ENCODE assay signal across 8 mouse cellular contexts in genomic region chr10:125538316-125538715, GRCm38 (mm10).
DNase-seq lines count a peak whose midpoint lies in the region; ATAC-seq lines count a peak whose summit lies in the region.

No protein-coding gene starts in this region.

- H3K27ac ChIP-seq in intestine, embryonic 15.5 days, result no peak overlapping the region
- no peak overlapping the region for H3K27ac ChIP-seq in intestine, embryonic 16.5 days (ENCODE audit: low read length)
- no peak overlapping the region for H3K27ac ChIP-seq in forebrain, embryonic 13.5 days

- 0 out of 2 replicates have a peak, but pooled peaks have one; percentile 47 for ATAC-seq in intestine, embryonic 15.5 days
- no peak for ATAC-seq in intestine, embryonic 16.5 days
- peak; percentile 75; the same call in 1 of the 2 replicates for ATAC-seq in forebrain, embryonic 13.5 days
- peak; percentile 76 for ATAC-seq in megakaryocyte, adult 5-6 weeks (ENCODE audit: poor library complexity, severe bottlenecking)

- WGBS in intestine, embryonic 15.5 days, result 29% methylated on average over 1 of the region's 1 CpGs
- WGBS in intestine, embryonic 16.5 days, result 41% methylated on average over 1 of the region's 1 CpGs
- 47% methylated on average over 1 of the region's 1 CpGs for WGBS in forebrain, embryonic 13.5 days

- H3K9me3 ChIP-seq in intestine, embryonic 15.5 days, result no peaks in the 10 kb centered on the region
- no peaks in the 10 kb centered on the region for H3K9me3 ChIP-seq in intestine, embryonic 16.5 days (ENCODE audit: control insufficient read depth, low read length)
- H3K9me3 ChIP-seq in forebrain, embryonic 13.5 days (replicated peaks), result no peaks in the 10 kb centered on the region

- H3K9ac ChIP-seq in intestine, embryonic 15.5 days, result no peak overlapping the region
- no peak overlapping the region for H3K9ac ChIP-seq in intestine, embryonic 16.5 days (ENCODE audit: low read depth, low read length)
- no peak overlapping the region for H3K9ac ChIP-seq in forebrain, embryonic 13.5 days

- DNase-seq in 3T3-L1 (ENCODE audit: low read depth, low spot score) (peak; percentile 6), MN1 (ENCODE audit: low spot score) (peak; percentile 14)
- no peak for DNase-seq in frontal cortex, postnatal 25 days (ENCODE audit: low spot score in 2 of 2)
- DNase-seq in spleen, postnatal 36 days (ENCODE audit: low spot score in 2 of 2), result no peak

- no peak overlapping the region for H3K4me3 ChIP-seq in intestine, embryonic 15.5 days (replicated peaks)
- H3K4me3 ChIP-seq in intestine, embryonic 16.5 days (ENCODE audit: low read length), result no peak overlapping the region
- no peak overlapping the region for H3K4me3 ChIP-seq in forebrain, embryonic 13.5 days

- H3K36me3 ChIP-seq in intestine, embryonic 15.5 days, result no peaks in the 10 kb centered on the region
- no peaks in the 10 kb centered on the region for H3K36me3 ChIP-seq in intestine, embryonic 16.5 days (ENCODE audit: control insufficient read depth, insufficient read depth, low read length)
- H3K36me3 ChIP-seq in forebrain, embryonic 13.5 days (ENCODE audit: poor library complexity, severe bottlenecking), result no peaks in the 10 kb centered on the region

- H3K27me3 ChIP-seq in intestine, embryonic 15.5 days (replicated peaks), result no peaks in the 10 kb centered on the region
- no peaks in the 10 kb centered on the region for H3K27me3 ChIP-seq in intestine, embryonic 16.5 days (replicated peaks; ENCODE audit: control insufficient read depth, insufficient read depth, low read length)
- no peaks in the 10 kb centered on the region for H3K27me3 ChIP-seq in forebrain, embryonic 13.5 days

- H3K4me2 ChIP-seq in intestine, embryonic 15.5 days (replicated peaks), result no peak overlapping the region
- H3K4me2 ChIP-seq in intestine, embryonic 16.5 days (ENCODE audit: low read depth, low read length), result no peak overlapping the region
- H3K4me2 ChIP-seq in forebrain, embryonic 13.5 days, result no peak overlapping the region

- H3K4me1 ChIP-seq in intestine, embryonic 15.5 days (replicated peaks), result no peaks in the 10 kb centered on the region
- H3K4me1 ChIP-seq in intestine, embryonic 16.5 days (ENCODE audit: control insufficient read depth, insufficient read depth, low read length), result no peaks in the 10 kb centered on the region
- no peaks in the 10 kb centered on the region for H3K4me1 ChIP-seq in forebrain, embryonic 13.5 days

Comparison
In these comparisons a context has a peak if more than half of its experiments do, and no peak if none do; other contexts are left out.
1. DNase-seq: peak in 3T3-L1 (single experiment) and MN1 (single experiment); none in frontal cortex, postnatal 25 days (0 of 2) and spleen, postnatal 36 days (0 of 2).